Mouse (Mus musculus) heart, embryonic 13.5 days (tissue): ENCODE data around the gene Cntnap1. TPM values are rescaled to one million over a fixed set of nuclear protein-coding genes. Genes with fewer than 3 reads are reported as not detected.

ENCODE experiments used
- ATAC-seq: fragments of 200-750 bp; cut with Nextera tagmentation; 2 replicates; pipeline ENCODE4 v1.8.0; 2017; ENCODE audit warnings: moderate TSS enrichment; ENCODE audit not compliant: insufficient number of reproducible peaks, low FRiP score, low TSS enrichment; ENCODE audit errors: extremely low read depth
- H3K27ac ChIP-seq: fragments of 300-500 bp; sonication (generic); replicated peaks from 2 replicates; pipeline ENCODE4 v1.5.1; 2015; ENCODE audit warnings: moderate library complexity, mild to moderate bottlenecking, inconsistent platforms
- H3K27me3 ChIP-seq: fragments of 300-500 bp; sonication (generic); replicated peaks from 2 replicates; pipeline ENCODE4 v1.6.1; 2015; ENCODE audit warnings: mild to moderate bottlenecking, inconsistent platforms
- H3K36me3 ChIP-seq: fragments of 300-500 bp; sonication (generic); 2 replicates; pipeline ENCODE4 v1.6.1; 2015; ENCODE audit warnings: mild to moderate bottlenecking, inconsistent platforms
- H3K4me1 ChIP-seq: fragments of 300-500 bp; sonication (generic); 2 replicates; pipeline ENCODE4 v1.6.1; 2015; ENCODE audit warnings: inconsistent platforms
- H3K4me2 ChIP-seq: fragments of 300-500 bp; sonication (generic); 2 replicates; pipeline ENCODE4 v1.6.1; 2015; ENCODE audit warnings: inconsistent platforms, mild to moderate bottlenecking, moderate library complexity
- H3K4me3 ChIP-seq: fragments of 300-500 bp; sonication (generic); 2 replicates; pipeline ENCODE4 v1.5.1; 2015; ENCODE audit warnings: moderate library complexity, mild to moderate bottlenecking, inconsistent platforms
- H3K9ac ChIP-seq: fragments of 300-500 bp; sonication (generic); 2 replicates; pipeline ENCODE4 v1.6.1; 2015; ENCODE audit warnings: inconsistent platforms, mild to moderate bottlenecking, moderate library complexity
- H3K9me3 ChIP-seq: fragments of 300-500 bp; sonication (generic); 2 replicates; pipeline ENCODE4 v1.6.1; 2016; ENCODE audit warnings: inconsistent platforms
- WGBS: fragments of 180-500 bp; shearing (Covaris S2); methylation state at CpG from one replicate; pipeline ENCODE4 v1.1.7; 2015; ENCODE audit warnings: mixed read lengths; 5-methylcytosine and 5-hydroxymethylcytosine counted together
- polyA plus RNA-seq: library from polyadenylated mRNA; unstranded; fragments of >200 nt; fragmentation: Nextera tagmentation; extraction: Ambion mirVana; gene quantifications from 2 replicates; pipeline ENCODE4 v1.2.1, GENCODE M21; 2015

Cntnap1 gene
- polyA plus RNA-seq, 1 experiment from 2014 or later, result 0.55 TPM

DNA sequence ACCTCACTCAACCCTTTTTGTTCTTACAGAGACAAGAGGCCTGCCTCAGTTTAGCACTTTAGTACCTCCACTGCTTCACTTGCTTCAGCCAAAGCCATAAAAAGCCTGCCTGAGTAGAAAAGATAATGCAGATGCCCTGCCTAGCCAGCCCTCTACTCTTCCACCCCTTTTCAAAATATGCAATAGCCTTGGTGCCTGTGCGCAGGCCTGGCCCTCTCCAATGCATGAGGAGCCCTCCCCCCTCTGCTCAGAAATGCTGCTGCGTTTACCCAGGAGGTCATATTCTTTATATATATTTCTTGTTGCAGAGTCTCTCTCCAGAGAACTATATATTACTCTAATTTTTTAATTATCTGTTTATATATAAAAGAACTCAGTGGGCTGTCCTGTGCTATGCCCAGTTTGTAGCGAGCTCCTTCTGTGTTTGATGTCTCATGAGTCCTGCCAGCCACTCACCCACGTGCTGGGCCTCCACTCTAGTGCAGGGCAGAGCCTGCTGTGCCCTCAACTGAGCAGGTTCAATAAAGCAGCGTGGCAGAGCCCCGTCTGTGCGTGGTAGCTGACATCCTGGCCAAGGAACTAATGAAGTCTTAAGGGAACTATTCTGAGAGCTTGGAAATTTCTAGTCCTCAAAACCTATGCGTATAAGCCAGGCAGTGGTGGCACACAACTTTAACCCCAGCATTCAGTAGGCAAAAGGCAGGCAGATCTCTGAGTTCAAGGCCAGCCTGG, 20.0 kb downstream of the Cntnap1 start:
- no peak overlapping the region for H3K4me3 ChIP-seq
- H3K27ac ChIP-seq, result peak overlapping the region; percentile 85
- peaks cover 53% of the 10 kb centered on the region for H3K4me1 ChIP-seq
- no peaks in the 10 kb centered on the region for H3K27me3 ChIP-seq
- no peak for ATAC-seq
- peak overlapping the region; percentile 36 for H3K4me2 ChIP-seq
- WGBS, result 48% methylated on average over 8 of the region's 8 CpGs
- peaks cover 34% of the 10 kb centered on the region for H3K36me3 ChIP-seq
- H3K9me3 ChIP-seq, result no peaks in the 10 kb centered on the region
- H3K9ac ChIP-seq, result peak overlapping the region; percentile 58

GRCm38 (mm10) chr11:101190913-101191907, 20.9 kb downstream of the Cntnap1 start:
- Histone ChIP-seq H3K4me3 (no peak overlapping the region), H3K36me3 (peaks cover 43% of the 10 kb centered on the region)
- WGBS, result 36% methylated on average over 17 of the region's 17 CpGs

DNA sequence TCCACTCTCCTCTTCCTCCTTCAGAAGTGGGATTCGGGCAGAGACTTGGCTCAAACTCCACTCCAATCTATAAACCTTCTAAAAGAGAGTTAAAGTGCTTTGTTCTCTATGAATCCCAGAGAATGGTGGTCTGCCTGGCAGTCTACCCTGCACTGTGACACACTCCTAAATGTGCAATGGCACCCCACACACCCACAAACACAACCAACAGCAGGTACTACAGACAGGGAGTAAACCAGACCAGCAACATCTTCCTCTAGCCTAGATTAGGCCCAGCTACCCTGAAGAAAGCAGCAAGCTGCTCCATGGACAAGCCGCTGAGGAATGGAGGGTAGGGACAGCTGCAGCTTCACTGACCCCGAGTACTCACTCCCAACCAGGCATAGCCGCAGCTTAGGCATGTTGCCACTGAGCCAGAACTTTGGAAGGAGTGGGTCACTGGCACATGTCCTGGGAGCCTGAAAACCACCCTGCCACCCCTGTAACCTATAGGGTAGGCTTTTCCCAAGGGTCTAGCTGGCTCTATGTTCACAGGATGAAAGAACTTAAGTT, 21.7 kb downstream of the Cntnap1 start:
- Histone ChIP-seq H3K36me3 (peaks cover 45% of the 10 kb centered on the region), H3K27me3 (no peaks in the 10 kb centered on the region), H3K4me3 (no peak overlapping the region), H3K9me3 (no peaks in the 10 kb centered on the region), H3K9ac (0 out of 2 replicates have a peak overlapping the region, but pooled peaks have one; percentile 5), H3K27ac (peak overlapping the region; percentile 85), H3K4me1 (peaks cover 53% of the 10 kb centered on the region), H3K4me2 (no peak overlapping the region)
- WGBS, result 79% methylated on average over 4 of the region's 4 CpGs
- no peak for ATAC-seq

More at GRCm38 (mm10) chr11:101190913-101191907, 20.9 kb downstream of the Cntnap1 start:
- Histone ChIP-seq H3K27me3 (no peaks in the 10 kb centered on the region), H3K9ac (peak overlapping the region; percentile 47; the same call in 1 of the 2 replicates), H3K27ac (peak overlapping the region; percentile 85), H3K4me1 (peaks cover 53% of the 10 kb centered on the region), H3K4me2 (no peak overlapping the region), H3K9me3 (no peaks in the 10 kb centered on the region)
- no peak for ATAC-seq

- no peak overlapping the region for H3K27ac ChIP-seq
- H3K9me3 ChIP-seq, result no peaks in the 10 kb centered on the region
- H3K9ac ChIP-seq, result no peak overlapping the region
- H3K36me3 ChIP-seq, result peaks cover 50% of the 10 kb centered on the region
- 85% methylated on average over 6 of the region's 6 CpGs for WGBS
- H3K27me3 ChIP-seq, result no peaks in the 10 kb centered on the region
- H3K4me1 ChIP-seq, result peaks cover 53% of the 10 kb centered on the region
- no peak for ATAC-seq
- no peak overlapping the region for H3K4me3 ChIP-seq
- no peak overlapping the region for H3K4me2 ChIP-seq
These were observed 22.3 kb downstream of the Cntnap1 start for GRCm38 (mm10) chr11:101192646-101193045.

DNA sequence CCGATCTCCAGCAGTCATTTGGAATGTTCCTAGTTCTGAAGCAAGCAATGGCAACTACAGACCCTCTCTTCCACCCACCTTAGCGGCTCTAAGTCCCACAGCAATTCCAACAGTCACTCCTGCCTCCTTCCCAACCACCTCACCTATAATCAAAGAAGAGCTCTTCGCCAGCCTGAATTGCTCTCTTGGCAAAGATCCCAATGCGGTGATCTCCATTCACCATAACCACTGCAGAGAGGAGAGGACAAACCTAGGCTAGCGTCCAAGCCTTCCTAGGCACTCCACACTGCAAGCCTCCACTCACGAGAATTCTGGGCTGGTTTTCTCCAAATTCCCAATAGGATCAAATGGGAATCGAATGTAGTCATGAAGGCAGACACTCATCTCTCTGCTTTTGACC, 22.8 kb downstream of the Cntnap1 start:
- Histone ChIP-seq H3K9ac (no peak overlapping the region), H3K4me3 (no peak overlapping the region), H3K27ac (no peak overlapping the region), H3K9me3 (no peaks in the 10 kb centered on the region), H3K27me3 (no peaks in the 10 kb centered on the region), H3K4me1 (peaks cover 53% of the 10 kb centered on the region), H3K36me3 (peaks cover 54% of the 10 kb centered on the region), H3K4me2 (no peak overlapping the region)
- ATAC-seq, result no peak
- 87% methylated on average over 7 of the region's 7 CpGs for WGBS

GRCm38 (mm10) chr11:101194137-101194536, 23.8 kb downstream of the Cntnap1 start:
- no peak overlapping the region for H3K4me2 ChIP-seq

GRCm38 (mm10) chr11:101194643-101195042, 24.3 kb downstream of the Cntnap1 start:
- Histone ChIP-seq H3K27me3 (no peaks in the 10 kb centered on the region), H3K4me3 (no peak overlapping the region), H3K9ac (0 out of 2 replicates have a peak overlapping the region, but pooled peaks have one; percentile 15), H3K4me1 (peaks cover 40% of the 10 kb centered on the region), H3K27ac (peak overlapping the region; percentile 33; the same call in 1 of the 2 replicates), H3K36me3 (peaks cover 70% of the 10 kb centered on the region), H3K9me3 (no peaks in the 10 kb centered on the region), H3K4me2 (no peak overlapping the region)
- 79% methylated on average over 6 of the region's 6 CpGs for WGBS
- no peak for ATAC-seq

More at GRCm38 (mm10) chr11:101194137-101194536, 23.8 kb downstream of the Cntnap1 start:
- Histone ChIP-seq H3K4me1 (peaks cover 45% of the 10 kb centered on the region), H3K27me3 (no peaks in the 10 kb centered on the region), H3K4me3 (no peak overlapping the region), H3K27ac (peak overlapping the region; percentile 33; the same call in 1 of the 2 replicates), H3K9me3 (no peaks in the 10 kb centered on the region), H3K9ac (peak overlapping the region; percentile 50; the same call in 1 of the 2 replicates), H3K36me3 (peaks cover 65% of the 10 kb centered on the region)
- WGBS, result 27% methylated on average over 5 of the region's 5 CpGs
- no peak for ATAC-seq

- Histone ChIP-seq H3K9ac (no peak overlapping the region), H3K4me3 (no peak overlapping the region), H3K9me3 (no peaks in the 10 kb centered on the region), H3K27ac (no peak overlapping the region), H3K36me3 (peaks cover 75% of the 10 kb centered on the region), H3K4me1 (peaks cover 36% of the 10 kb centered on the region), H3K27me3 (no peaks in the 10 kb centered on the region), H3K4me2 (no peak overlapping the region)
- WGBS, result 81% methylated on average over 1 of the region's 1 CpGs
- no peak for ATAC-seq
These were observed 24.8 kb downstream of the Cntnap1 start for GRCm38 (mm10) chr11:101195101-101195500.

GRCm38 (mm10) chr11:101195571-101195970, 25.2 kb downstream of the Cntnap1 start:
- Histone ChIP-seq H3K4me1 (peaks cover 31% of the 10 kb centered on the region), H3K9ac (no peak overlapping the region), H3K9me3 (no peaks in the 10 kb centered on the region), H3K27ac (no peak overlapping the region), H3K36me3 (peaks cover 79% of the 10 kb centered on the region), H3K4me3 (no peak overlapping the region), H3K27me3 (no peaks in the 10 kb centered on the region), H3K4me2 (no peak overlapping the region)
- no peak for ATAC-seq
- 83% methylated on average over 8 of the region's 8 CpGs for WGBS

- H3K4me3 ChIP-seq, result no peak overlapping the region
- H3K27ac ChIP-seq, result no peak overlapping the region
- H3K4me2 ChIP-seq, result no peak overlapping the region
- no peaks in the 10 kb centered on the region for H3K27me3 ChIP-seq
- H3K9me3 ChIP-seq, result no peaks in the 10 kb centered on the region
- H3K4me1 ChIP-seq, result peaks cover 29% of the 10 kb centered on the region
- no peak overlapping the region for H3K9ac ChIP-seq
- no peak for ATAC-seq
- 84% methylated on average over 8 of the region's 8 CpGs for WGBS
- peaks cover 82% of the 10 kb centered on the region for H3K36me3 ChIP-seq
These were observed 25.9 kb downstream of the Cntnap1 start for GRCm38 (mm10) chr11:101196175-101196574.

DNA sequence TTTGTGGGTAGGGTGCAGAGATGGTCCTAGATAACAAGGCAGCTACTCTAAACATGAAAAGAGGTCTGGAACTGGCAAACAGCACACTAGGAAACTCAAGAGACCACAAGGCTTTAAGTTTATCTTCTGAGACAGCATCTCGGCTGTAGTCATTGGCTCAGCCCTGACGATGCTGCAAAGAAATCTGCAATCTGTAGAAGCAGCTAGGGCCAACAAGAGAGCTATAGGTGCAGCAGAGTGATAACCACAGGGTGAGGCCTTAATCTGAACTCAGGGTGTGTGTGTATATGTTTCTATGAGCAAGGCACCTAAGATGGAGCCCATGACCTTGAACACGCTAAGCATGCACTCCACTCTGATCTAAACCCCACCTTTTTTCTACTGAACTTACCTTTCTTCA, 29.2 kb downstream of the Cntnap1 start:
- Histone ChIP-seq H3K9ac (no peak overlapping the region), H3K36me3 (peaks cover 83% of the 10 kb centered on the region)

More for the DNA sequence above, 29.2 kb downstream of the Cntnap1 start:
- WGBS, result 81% methylated on average over 3 of the region's 3 CpGs
- no peaks in the 10 kb centered on the region for H3K9me3 ChIP-seq
- no peak overlapping the region for H3K27ac ChIP-seq
- ATAC-seq, result no peak
- no peak overlapping the region for H3K4me2 ChIP-seq
- no peak overlapping the region for H3K4me3 ChIP-seq
- no peaks in the 10 kb centered on the region for H3K27me3 ChIP-seq
- peaks cover 7% of the 10 kb centered on the region for H3K4me1 ChIP-seq
